Mouse (Mus musculus) forebrain, embryonic 16.5 days (tissue): ENCODE measurements around the gene Zfr2. TPM values are rescaled to one million over a fixed set of nuclear protein-coding genes. Genes with fewer than 3 reads are reported as not detected.

Experiments used
- ATAC-seq: fragments of 200-750 bp; cut with Nextera tagmentation; 2 replicates; pipeline ENCODE4 v1.8.0; 2017; ENCODE audit warnings: mild to moderate bottlenecking, moderate library complexity
- H3K27ac ChIP-seq: fragments of 300-500 bp; sonication (generic); 2 replicates; pipeline ENCODE4 v1.5.1; 2014; ENCODE audit warnings: low read length, control low read depth
- H3K27me3 ChIP-seq: fragments of 300-500 bp; sonication (generic); replicated peaks from 2 replicates; pipeline ENCODE4 v1.6.1; 2014; ENCODE audit warnings: low read length; ENCODE audit not compliant: control insufficient read depth, insufficient read depth
- H3K36me3 ChIP-seq: fragments of 300-500 bp; sonication (generic); 2 replicates; pipeline ENCODE4 v1.6.1; 2014; ENCODE audit not compliant: control insufficient read depth, insufficient read depth
- H3K4me1 ChIP-seq: fragments of 300-500 bp; sonication (generic); replicated peaks from 2 replicates; pipeline ENCODE4 v1.6.1; 2014; ENCODE audit warnings: low read length; ENCODE audit not compliant: control insufficient read depth, insufficient read depth
- H3K4me2 ChIP-seq: fragments of 300-500 bp; sonication (generic); 2 replicates; pipeline ENCODE4 v1.6.1; 2014; ENCODE audit warnings: mild to moderate bottlenecking, low read length, control low read depth
- H3K4me3 ChIP-seq: fragments of 300-500 bp; sonication (generic); replicated peaks from 2 replicates; pipeline ENCODE4 v1.5.1; 2014; ENCODE audit warnings: mild to moderate bottlenecking, low read length, control low read depth
- H3K9ac ChIP-seq: fragments of 300-500 bp; sonication (generic); replicated peaks from 2 replicates; pipeline ENCODE4 v1.6.1; 2014; ENCODE audit warnings: low read depth, low read length, control low read depth
- H3K9me3 ChIP-seq: fragments of 300-500 bp; sonication (generic); 2 replicates; pipeline ENCODE4 v1.6.1; 2016; ENCODE audit warnings: low read length; ENCODE audit not compliant: control insufficient read depth
- whole genome bisulfite sequencing: fragments of 180-500 bp; shearing (Covaris S2); extraction: QIAGEN DNeasy Blood & Tissue Kit; methylation state at CpG from one replicate; pipeline ENCODE4 v1.1.7; 2014; 5-methylcytosine and 5-hydroxymethylcytosine counted together
- polyA plus RNA-seq: library from polyadenylated mRNA; unstranded; fragments of >200 nt; fragmentation: Nextera tagmentation; extraction: Ambion mirVana; gene quantifications from 2 replicates; pipeline ENCODE4 v1.2.1, GENCODE M21; 2015

The Zfr2 gene
- polyA plus RNA-seq, 1 experiment from 2014 or later: 24.0 TPM

DNA sequence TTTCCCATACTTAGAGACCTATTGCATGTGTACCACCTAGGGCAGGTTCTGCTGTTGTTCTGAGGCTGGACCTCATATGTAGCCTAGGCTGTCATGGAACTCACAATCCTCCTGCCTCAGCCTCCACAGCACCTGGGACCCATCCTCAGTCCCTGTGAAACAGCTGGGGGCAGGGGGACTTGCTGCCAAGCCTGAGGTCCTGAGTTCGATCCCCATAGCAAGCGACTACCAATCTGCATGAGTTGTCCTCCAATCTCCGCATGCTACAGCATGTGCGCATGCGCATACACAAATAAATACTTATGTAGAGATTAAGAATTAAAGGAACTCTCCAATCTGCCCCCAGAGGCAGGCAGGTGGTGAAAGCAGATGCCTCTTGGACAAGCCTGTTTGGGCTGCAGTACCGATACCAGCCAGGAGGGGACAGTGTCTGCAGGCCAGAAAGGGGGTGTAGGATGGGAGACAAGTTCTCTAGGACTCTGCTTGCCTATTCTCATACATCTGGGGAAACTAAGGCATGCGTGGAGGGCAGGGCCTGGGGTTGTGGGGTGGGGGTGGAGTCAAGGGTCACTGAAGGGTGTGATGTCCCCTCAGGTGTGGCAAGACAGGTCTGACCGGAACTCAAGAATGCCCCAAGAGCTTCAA, 54.7 kb downstream of the Zfr2 start:
- 58% methylated on average over 8 of the region's 8 CpGs for WGBS
- peaks cover 27% of the 10 kb centered on the region for H3K4me1 ChIP-seq
- ATAC-seq: no peak
- H3K36me3 ChIP-seq: no peaks in the 10 kb centered on the region
- H3K27ac ChIP-seq: no peak overlapping the region
- no peak overlapping the region for H3K4me3 ChIP-seq
- H3K9me3 ChIP-seq: no peaks in the 10 kb centered on the region
- no peak overlapping the region for H3K9ac ChIP-seq
- peaks cover 6% of the 10 kb centered on the region for H3K27me3 ChIP-seq
- H3K4me2 ChIP-seq: no peak overlapping the region

DNA sequence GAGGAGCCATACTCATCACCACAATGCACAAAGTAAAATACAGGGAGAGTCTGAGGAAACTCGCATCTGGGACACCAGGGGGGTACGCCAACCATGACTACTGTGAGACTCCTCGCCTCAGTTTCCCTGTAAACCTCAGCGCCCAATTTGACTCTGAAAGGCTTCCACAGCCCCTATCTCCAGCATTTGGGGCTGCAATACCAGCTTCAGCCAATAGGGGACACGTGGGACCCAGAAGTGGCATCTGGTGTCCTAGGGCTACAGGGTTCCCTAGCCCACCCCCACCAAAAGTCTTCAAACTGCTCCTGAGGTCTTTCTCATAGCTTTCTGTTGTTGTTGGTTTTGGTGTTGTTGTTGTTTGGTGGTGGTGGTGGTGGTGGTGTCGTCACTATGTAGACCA, 55.6 kb downstream of the Zfr2 start:
- H3K27me3 ChIP-seq: peaks cover 6% of the 10 kb centered on the region
- no peak overlapping the region for H3K4me2 ChIP-seq
- ATAC-seq: no peak
- no peaks in the 10 kb centered on the region for H3K9me3 ChIP-seq
- peaks cover 27% of the 10 kb centered on the region for H3K4me1 ChIP-seq
- H3K4me3 ChIP-seq: no peak overlapping the region
- WGBS: 39% methylated on average over 6 of the region's 6 CpGs
- no peak overlapping the region for H3K9ac ChIP-seq
- H3K36me3 ChIP-seq: no peaks in the 10 kb centered on the region
- H3K27ac ChIP-seq: no peak overlapping the region

DNA sequence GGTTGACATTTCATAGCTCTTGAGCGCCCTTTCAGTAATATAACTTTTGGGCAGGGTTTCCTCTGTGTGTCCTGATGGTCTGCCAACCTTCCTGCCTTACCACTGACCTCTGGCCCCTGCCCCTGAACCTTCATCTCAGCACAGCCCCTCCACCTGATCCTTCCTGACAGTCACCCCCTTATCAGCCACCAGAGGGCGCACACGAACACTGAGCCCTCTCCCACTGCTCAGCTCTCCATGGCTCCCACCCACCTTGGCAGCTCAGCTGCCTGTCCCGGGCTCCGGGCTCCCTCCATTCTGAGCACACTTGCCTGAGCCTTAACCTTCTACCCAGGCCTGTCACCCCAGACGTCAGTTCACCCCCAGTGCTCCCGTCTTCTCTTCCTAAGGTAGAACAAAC, 56.3 kb downstream of the Zfr2 start:
- no peak for ATAC-seq
- Histone ChIP-seq H3K27me3 (peaks cover 6% of the 10 kb centered on the region), H3K4me2 (no peak overlapping the region), H3K9ac (no peak overlapping the region), H3K9me3 (no peaks in the 10 kb centered on the region), H3K4me3 (no peak overlapping the region), H3K36me3 (no peaks in the 10 kb centered on the region), H3K4me1 (peaks cover 34% of the 10 kb centered on the region), H3K27ac (no peak overlapping the region)
- 3% methylated on average over 7 of the region's 7 CpGs for WGBS

GRCm38 (mm10) chr10:81289811-81290210, 56.9 kb downstream of the Zfr2 start:
- Histone ChIP-seq H3K9ac (no peak overlapping the region), H3K4me2 (no peak overlapping the region), H3K9me3 (no peaks in the 10 kb centered on the region), H3K27me3 (peaks cover under 1% of the 10 kb centered on the region), H3K4me1 (peaks cover 38% of the 10 kb centered on the region), H3K36me3 (no peaks in the 10 kb centered on the region), H3K4me3 (no peak overlapping the region), H3K27ac (no peak overlapping the region)
- no peak for ATAC-seq
- WGBS: 61% methylated on average over 14 of the region's 14 CpGs

DNA sequence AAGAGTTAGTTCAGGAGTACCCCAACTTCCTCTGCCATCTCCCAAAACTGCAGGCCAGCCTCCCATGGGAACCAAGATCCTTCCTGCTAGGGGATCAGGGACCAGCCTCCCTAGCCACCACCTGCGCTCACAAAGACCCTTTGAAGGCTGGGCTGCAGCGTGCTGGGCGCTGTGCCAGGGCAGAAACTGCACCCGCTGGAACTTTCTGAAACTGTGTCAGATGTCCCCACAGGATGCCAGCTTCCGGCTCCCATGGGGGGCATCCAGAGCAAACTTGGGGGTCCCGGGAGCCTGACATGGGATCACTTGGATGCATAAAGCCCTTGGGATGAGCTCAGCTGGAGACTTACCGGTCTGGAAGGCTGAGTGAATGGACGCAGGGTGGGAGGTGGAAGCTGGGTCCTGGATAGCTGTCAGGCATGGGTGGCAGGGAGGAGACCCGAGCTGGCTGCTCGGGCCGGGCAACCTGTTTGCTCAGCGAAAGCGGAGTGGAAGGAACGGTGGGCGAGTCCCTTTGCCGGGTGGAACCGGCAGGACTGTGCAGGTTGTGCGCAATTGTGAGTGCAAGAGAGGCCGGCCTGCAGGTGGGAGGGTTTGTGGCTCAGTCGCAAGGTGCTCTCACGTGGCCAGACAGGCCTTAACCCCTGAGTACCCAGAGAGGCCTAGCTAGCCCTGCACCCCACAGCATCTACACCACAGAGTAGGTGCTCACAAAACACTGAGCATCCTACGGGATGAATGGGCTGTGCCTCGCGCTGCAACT, 57.9 kb downstream of the Zfr2 start:
- H3K27ac ChIP-seq: no peak overlapping the region
- no peak overlapping the region for H3K4me2 ChIP-seq
- H3K4me3 ChIP-seq: no peak overlapping the region
- H3K4me1 ChIP-seq: peaks cover 36% of the 10 kb centered on the region
- H3K27me3 ChIP-seq: no peaks in the 10 kb centered on the region
- H3K9ac ChIP-seq: no peak overlapping the region
- no peaks in the 10 kb centered on the region for H3K36me3 ChIP-seq
- WGBS: 9% methylated on average over 24 of the region's 24 CpGs
- no peak for ATAC-seq
- H3K9me3 ChIP-seq: no peaks in the 10 kb centered on the region

GRCm38 (mm10) chr10:81291511-81292104, 58.7 kb downstream of the Zfr2 start, which contains the start of gene Tjp3:
TSS of gene Tjp3 (minus strand) at chr10:81291581.
- H3K4me3 ChIP-seq: peak within 1 kb of the TSS; percentile 99; the same call in 1 of the 2 replicates
- peaks cover 31% of the 10 kb centered on the region for H3K4me1 ChIP-seq
- no peaks in the 10 kb centered on the region for H3K9me3 ChIP-seq
- WGBS: 76% methylated on average over 9 of the region's 9 CpGs
- ATAC-seq: no peak
- no peak within 1 kb of the TSS for H3K27ac ChIP-seq
- H3K36me3 ChIP-seq: no peaks in the 10 kb centered on the region
- no peak within 1 kb of the TSS for H3K9ac ChIP-seq
- no peaks in the 10 kb centered on the region for H3K27me3 ChIP-seq
- peak within 1 kb of the TSS; percentile 98; the same call in 1 of the 2 replicates for H3K4me2 ChIP-seq

DNA sequence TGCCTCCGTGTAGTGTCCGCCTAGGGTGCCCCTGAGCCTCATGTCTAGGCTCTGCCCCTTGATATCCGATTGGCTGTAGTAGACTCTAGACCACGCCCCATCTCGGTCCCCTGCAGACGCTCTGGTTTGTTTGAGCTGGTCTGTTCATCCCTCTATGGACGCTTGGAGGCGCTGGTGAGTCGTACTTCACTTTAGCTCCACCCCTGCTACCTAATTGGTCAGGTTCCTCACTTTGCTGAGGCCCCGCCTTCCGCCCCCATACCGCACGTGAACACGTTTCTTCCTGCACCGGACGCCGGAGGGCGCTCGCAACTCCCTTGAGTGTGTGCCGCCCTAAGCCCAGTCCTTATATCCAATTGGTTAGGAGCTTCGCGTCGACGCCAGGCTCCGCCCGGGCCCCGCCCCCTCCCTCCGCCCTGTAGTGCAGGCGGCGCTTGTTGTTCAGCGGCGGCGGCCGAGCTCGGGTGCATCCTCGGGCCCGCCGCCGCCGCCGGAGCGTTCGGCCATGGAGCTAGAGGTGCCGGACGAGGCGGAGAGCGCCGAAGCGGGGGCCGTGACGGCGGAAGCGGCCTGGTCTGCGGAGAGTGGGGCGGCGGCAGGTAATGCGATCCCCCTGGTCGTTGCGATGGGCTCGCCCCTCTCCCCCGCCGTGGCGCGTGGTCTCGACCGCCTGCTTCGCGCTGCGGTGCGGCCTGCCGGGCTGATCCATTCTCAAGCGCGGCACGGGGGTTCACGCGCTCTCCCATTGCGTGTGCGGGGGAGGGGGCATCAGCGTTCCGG, 59.8 kb downstream of the Zfr2 start, which contains the start of gene Pip5k1c:
TSS of gene Pip5k1c (plus strand) at position 410 of the 780 bp plus-strand sequence.
- Histone ChIP-seq H3K4me2 (peak within 1 kb of the TSS; percentile 98), H3K27ac (peak within 1 kb of the TSS; percentile 92), H3K9me3 (no peaks in the 10 kb centered on the region), H3K36me3 (no peaks in the 10 kb centered on the region), H3K4me3 (peak within 1 kb of the TSS; percentile 99), H3K27me3 (no peaks in the 10 kb centered on the region), H3K9ac (peak within 1 kb of the TSS; percentile 95), H3K4me1 (peaks cover 31% of the 10 kb centered on the region)
- peak; percentile 96 for ATAC-seq
- WGBS: under 1% methylated on average over 65 of the region's 80 CpGs

DNA sequence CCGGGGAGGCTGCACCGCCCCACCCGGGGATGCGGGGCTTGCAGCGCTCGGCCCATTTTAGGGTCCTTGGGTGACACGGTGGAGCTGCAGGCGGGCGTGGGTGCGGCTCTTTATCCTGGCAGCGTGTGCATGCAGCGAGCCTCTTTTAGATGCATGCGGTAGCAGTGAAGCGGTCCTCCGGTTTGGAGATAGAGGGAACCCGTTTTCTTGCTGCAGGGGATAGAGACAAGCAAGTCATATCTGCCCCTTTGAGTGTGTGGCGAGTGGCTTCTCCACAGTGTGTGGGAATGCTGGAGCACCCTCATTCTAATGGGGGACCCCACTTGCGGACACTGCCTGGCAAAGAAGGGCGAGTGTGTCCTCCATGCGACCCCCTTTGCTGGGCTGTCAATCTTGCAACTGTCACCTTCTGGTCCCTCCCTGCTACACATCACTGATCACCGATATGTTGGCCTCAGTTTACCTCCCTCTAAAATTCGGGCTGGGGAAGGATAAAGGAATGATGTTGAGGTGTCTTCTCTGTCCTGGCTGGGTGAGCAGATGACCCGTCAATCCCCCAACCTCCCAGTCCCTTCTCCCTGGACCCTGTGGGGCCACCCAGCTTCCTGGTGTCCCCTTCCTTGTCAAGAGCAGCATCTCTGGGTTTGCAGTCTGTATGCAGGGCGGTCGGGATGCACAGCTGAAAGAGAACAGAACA, 60.5 kb downstream of the Zfr2 start:
- peak overlapping the region; percentile 98 for H3K4me2 ChIP-seq
- peak overlapping the region; percentile 95 for H3K9ac ChIP-seq
- peak overlapping the region; percentile 92 for H3K27ac ChIP-seq
- peak overlapping the region; percentile 99 for H3K4me3 ChIP-seq
- ATAC-seq: peak; percentile 26
- H3K9me3 ChIP-seq: no peaks in the 10 kb centered on the region
- H3K4me1 ChIP-seq: peaks cover 31% of the 10 kb centered on the region
- no peaks in the 10 kb centered on the region for H3K27me3 ChIP-seq
- WGBS: 2% methylated on average over 25 of the region's 25 CpGs
- no peaks in the 10 kb centered on the region for H3K36me3 ChIP-seq
